In the genomic region with DNA sequence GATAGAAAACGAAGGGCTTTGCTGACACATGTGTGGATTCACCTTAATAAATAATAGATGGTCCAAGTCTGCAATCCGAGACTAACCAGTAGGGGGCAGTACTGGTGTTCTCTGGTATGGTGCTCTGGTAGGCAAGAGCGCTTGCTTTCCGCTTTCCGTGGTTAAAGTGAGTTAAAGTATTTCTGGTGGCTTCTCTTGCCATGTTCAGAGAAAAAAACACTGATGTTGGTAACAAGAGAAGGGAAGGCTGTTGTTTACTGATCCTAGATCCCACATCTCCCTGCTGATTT, we compare ENCODE assay signal across 8 mouse cellular contexts.
DNase-seq lines count a peak whose midpoint lies in the region; ATAC-seq and TF ChIP-seq lines count a peak whose summit lies in the region.

No protein-coding gene starts in this region.

- ATAC-seq in kidney, embryonic 16.5 days (ENCODE audit: low FRiP score, low TSS enrichment): no peak
- ATAC-seq in intestine, embryonic 15.5 days: no peak

- H3K9me3 ChIP-seq in kidney, embryonic 16.5 days (ENCODE audit: low read length): no peaks in the 10 kb centered on the region
- no peaks in the 10 kb centered on the region for H3K9me3 ChIP-seq in E14TG2a.4 (ENCODE audit: low read length)
- no peaks in the 10 kb centered on the region for H3K9me3 ChIP-seq in ES-E14 (ENCODE audit: control insufficient read depth, insufficient read depth, low read depth, low read length)
- no peaks in the 10 kb centered on the region for H3K9me3 ChIP-seq in intestine, embryonic 15.5 days

- in situ Hi-C loops in ES-E14 (cut with MboI; ENCODE audit: low sequenced_read_pairs in 2 of 2, unreplicated experiment in 2 of 2): no loop called here

- no peak overlapping the region for H3K4me3 ChIP-seq in kidney, adult 2 months (ENCODE audit: insufficient read depth, low read depth, low read length)
- no peak overlapping the region for H3K4me3 ChIP-seq in kidney, embryonic 16.5 days (ENCODE audit: low read length)
- H3K4me3 ChIP-seq in E14TG2a.4 (replicated peaks; ENCODE audit: low read length): no peak overlapping the region
- no peak overlapping the region for H3K4me3 ChIP-seq in ES-E14 (ENCODE audit: insufficient read depth in 1 of 2, low read depth in 1 of 2, low read length in 2 of 2, poor library complexity in 1 of 2, severe bottlenecking in 1 of 2)
- no peak overlapping the region for H3K4me3 ChIP-seq in intestine, embryonic 15.5 days (replicated peaks)

- no peak overlapping the region for H3K9ac ChIP-seq in kidney, embryonic 16.5 days (replicated peaks; ENCODE audit: low read length)
- no peak overlapping the region for H3K9ac ChIP-seq in ES-E14 (ENCODE audit: insufficient read depth, low read depth, low read length, poor library complexity, severe bottlenecking)
- H3K9ac ChIP-seq in intestine, embryonic 15.5 days: no peak overlapping the region

- no peaks in the 10 kb centered on the region for H3K27me3 ChIP-seq in kidney, adult 2 months (replicated peaks; ENCODE audit: control insufficient read depth, insufficient read depth, low read length)
- H3K27me3 ChIP-seq in kidney, embryonic 16.5 days (ENCODE audit: insufficient read depth, low read length): no peaks in the 10 kb centered on the region
- peaks cover 9% of the 10 kb centered on the region; the same call in 1 of the 2 replicates for H3K27me3 ChIP-seq in E14TG2a.4 (ENCODE audit: insufficient read depth, low read length)
- no peaks in the 10 kb centered on the region for H3K27me3 ChIP-seq in intestine, embryonic 15.5 days (replicated peaks)

- 64% methylated on average over 5 of the region's 5 CpGs for WGBS in kidney, adult 2 months
- 71% methylated on average over 5 of the region's 5 CpGs for WGBS in kidney, embryonic 16.5 days
- WGBS in intestine, embryonic 15.5 days: 64% methylated on average over 5 of the region's 5 CpGs

- no peaks in the 10 kb centered on the region for H3K4me1 ChIP-seq in kidney, adult 2 months (ENCODE audit: control insufficient read depth, insufficient read depth, low read length)
- no peaks in the 10 kb centered on the region for H3K4me1 ChIP-seq in kidney, embryonic 16.5 days (ENCODE audit: insufficient read depth, low read length)
- peaks cover 5% of the 10 kb centered on the region; the same call in 1 of the 2 replicates for H3K4me1 ChIP-seq in E14TG2a.4 (replicated peaks; ENCODE audit: low read depth, low read length)
- no peaks in the 10 kb centered on the region for H3K4me1 ChIP-seq in ES-E14 (ENCODE audit: control insufficient read depth in 2 of 2, insufficient read depth in 2 of 2, low read length in 2 of 2, poor library complexity in 1 of 2)
- H3K4me1 ChIP-seq in intestine, embryonic 15.5 days (replicated peaks): no peaks in the 10 kb centered on the region

- H3K36me3 ChIP-seq in kidney, adult 2 months (ENCODE audit: control insufficient read depth, insufficient read depth, low read length): no peaks in the 10 kb centered on the region
- no peaks in the 10 kb centered on the region for H3K36me3 ChIP-seq in kidney, embryonic 16.5 days (ENCODE audit: insufficient read depth, low read length)
- H3K36me3 ChIP-seq in E14TG2a.4 (ENCODE audit: insufficient read depth, low read length) (no peaks in the 10 kb centered on the region), ES-E14 (ENCODE audit: control insufficient read depth, insufficient read depth, low read length, poor library complexity, severe bottlenecking) (no peaks in the 10 kb centered on the region)
- no peaks in the 10 kb centered on the region for H3K36me3 ChIP-seq in intestine, embryonic 15.5 days

- TF ChIP-seq POLR2A in kidney, adult 2 months (IDR thresholded peaks at IDR 0.05; ENCODE audit: low read depth, low read length): no peak

- TF ChIP-seq CTCF in kidney, adult 2 months (conservative IDR thresholded peaks at IDR 0.05; ENCODE audit: insufficient read depth, insufficient read length, low read depth, low read length): peak; percentile 34
- peak; percentile 43 for TF ChIP-seq CTCF in E14TG2a.4 (conservative IDR thresholded peaks at IDR 0.05; ENCODE audit: low read length)

- H3K4me2 ChIP-seq in kidney, embryonic 16.5 days (replicated peaks; ENCODE audit: low read depth, low read length): no peak overlapping the region
- no peak overlapping the region for H3K4me2 ChIP-seq in intestine, embryonic 15.5 days (replicated peaks)

- DNase-seq in kidney, adult 2 months: peak; percentile 34
- peak; percentile 64 for DNase-seq in ES-E14 (ENCODE audit: low read depth, low spot score)
- peak; percentile 41 for DNase-seq in gastrocnemius, postnatal 10 days
- no peak for DNase-seq in ovary, adult 18-20 months (ENCODE audit: low spot score)
- no peak for DNase-seq in T-cell, adult 2 months (ENCODE audit: low spot score)

- no peak overlapping the region for H3K27ac ChIP-seq in kidney, adult 2 months (ENCODE audit: insufficient read depth, low read depth, low read length)
- no peak overlapping the region for H3K27ac ChIP-seq in kidney, embryonic 16.5 days (ENCODE audit: low read length)
- no peak overlapping the region for H3K27ac ChIP-seq in ES-E14 (ENCODE audit: insufficient read depth, low read depth, low read length, poor library complexity, severe bottlenecking)
- no peak overlapping the region for H3K27ac ChIP-seq in intestine, embryonic 15.5 days

TF ChIP-seq in ES-E14, 5 proteins besides CTCF, POLR2A, EP300 and RAD21:
- TF ChIP-seq ZC3H11A (IDR thresholded peaks at IDR 0.05; ENCODE audit: borderline replicate concordance, low read depth, low read length) (0 out of 2 replicates have a peak, but pooled peaks have one; percentile 25), CHD2 (IDR thresholded peaks at IDR 0.05; ENCODE audit: low read depth, low read length) (no peak)

Comparison
In these comparisons a context has a peak if more than half of its experiments do, and no peak if none do; other contexts are left out.
1. DNase-seq: peak in kidney, adult 2 months (single experiment), ES-E14 (single experiment) and gastrocnemius, postnatal 10 days (single experiment); none in ovary, adult 18-20 months (single experiment) and T-cell, adult 2 months (single experiment).